Mouse (Mus musculus) heart, postnatal 25 days (tissue): ENCODE measurements around the gene Pld6. TPM values are rescaled to one million over a fixed set of nuclear protein-coding genes. Genes with fewer than 3 reads are reported as not detected.
"Not testable (repeated sequence)": the region's sequence is repeated elsewhere in the genome, so short reads cannot be mapped to it uniquely, and the experiment has no call there.

ENCODE experiments used
- DNase-seq: peaks from one replicate; pipeline ENCODE4 v3.0.0; 2022; ENCODE audit warnings: low spot score
- intact Hi-C: fragments of 180-260 bp; cut with DNase I; formaldehyde crosslinking; loops from one replicate; pipeline ENCODE4 v1.15.1; 2025
- total RNA-seq, 2 experiments: library from RNA; stranded (reverse); gene quantifications; 2 replicates each; pipeline ENCODE4 v1.2.3; 2021

The Pld6 gene
- total RNA-seq, 2 experiments from 2014 or later: 0.18 to 0.42 TPM

GRCm38 (mm10) chr11:59756351-59756750 lies 31.1 kb downstream of the Pld6 start:
- DNase-seq: no peak
- intact Hi-C loops: no loop called here

- intact Hi-C loops: no loop called here
Observed at GRCm38 (mm10) chr11:59754504-59754903, 32.9 kb downstream of the Pld6 start.

GRCm38 (mm10) chr11:59749050-59749449 lies 38.4 kb downstream of the Pld6 start:
- DNase-seq: no peak
- intact Hi-C loops: loop anchor here (10.0 kb wide), 1 partner anchor 224 kb away; the partner anchor contains the start of gene Zkscan17

More at GRCm38 (mm10) chr11:59754504-59754903, 32.9 kb downstream of the Pld6 start:
- no peak for DNase-seq

GRCm38 (mm10) chr11:59746614-59747013 lies 40.8 kb downstream of the Pld6 start:
- intact Hi-C loops: loop anchor here (1.0 to 10.0 kb wide), 3 partner anchors 114 to 222 kb away; partner anchors contain the start of gene Zkscan17
- DNase-seq: no peak

- no peak for DNase-seq
- intact Hi-C loops: loop anchor here (1.0 to 10.0 kb wide), 3 partner anchors 113 to 221 kb away; partner anchors contain the start of gene Zkscan17
Observed at GRCm38 (mm10) chr11:59745851-59746250, 41.6 kb downstream of the Pld6 start.

GRCm38 (mm10) chr11:59744374-59744773 lies 43.1 kb downstream of the Pld6 start:
- no peak for DNase-seq
- intact Hi-C loops: loop anchor here (10.0 kb wide), 1 partner anchor 220 kb away; the partner anchor contains the start of gene Zkscan17

GRCm38 (mm10) chr11:59743712-59744111 lies 43.7 kb downstream of the Pld6 start:
- intact Hi-C loops: loop anchor here (10.0 kb wide), 1 partner anchor 219 kb away; the partner anchor contains the start of gene Zkscan17

GRCm38 (mm10) chr11:59743307-59743706 lies 44.1 kb downstream of the Pld6 start:
- DNase-seq: no peak
- intact Hi-C loops: loop anchor here (10.0 kb wide), 1 partner anchor 219 kb away; the partner anchor contains the start of gene Zkscan17

More at GRCm38 (mm10) chr11:59743712-59744111, 43.7 kb downstream of the Pld6 start:
- DNase-seq: no peak

GRCm38 (mm10) chr11:59741915-59742314 lies 45.5 kb downstream of the Pld6 start:
- no peak for DNase-seq
- intact Hi-C loops: loop anchor here (10.0 kb wide), 1 partner anchor 217 kb away; the partner anchor contains the start of gene Zkscan17

GRCm38 (mm10) chr11:59739996-59740395 lies 47.4 kb downstream of the Pld6 start:
- intact Hi-C loops: loop anchor here (10.0 kb wide), 1 partner anchor 215 kb away; the partner anchor contains the start of gene Zkscan17
- no peak for DNase-seq

- no peak for DNase-seq
- intact Hi-C loops: no loop called here
Observed at GRCm38 (mm10) chr11:59737250-59737649, 50.2 kb downstream of the Pld6 start.

GRCm38 (mm10) chr11:59735938-59736337 lies 51.5 kb downstream of the Pld6 start:
- not testable (repeated sequence) for DNase-seq

GRCm38 (mm10) chr11:59734335-59734734 lies 53.1 kb downstream of the Pld6 start:
- DNase-seq: no peak
- intact Hi-C loops: no loop called here

More at GRCm38 (mm10) chr11:59735938-59736337, 51.5 kb downstream of the Pld6 start:
- intact Hi-C loops: not testable (repeated sequence)

Other genes with a start within 250 kb of the Pld6 start
- gene Nlrp3, start 246.1 kb downstream of the Pld6 start, total RNA-seq: under 1 TPM; 0.44 to 0.59 TPM
- gene Olfr222, start 211.4 kb downstream of the Pld6 start, total RNA-seq: not detected
- gene Olfr223, start 194.4 kb downstream of the Pld6 start, total RNA-seq: not detected
- gene Mprip, start 126.3 kb downstream of the Pld6 start, total RNA-seq: 100 to 1,000 TPM; 149 to 151 TPM
- 10 to 100 TPM; 43.0 to 44.1 TPM for gene Flcn, start 22.4 kb upstream of the Pld6 start, total RNA-seq
- gene Nt5m, start 51.8 kb upstream of the Pld6 start, total RNA-seq: 10 to 100 TPM; 26.0 to 30.8 TPM
- 10 to 100 TPM; 70.2 to 75.0 TPM for gene Cops3, start 52.2 kb upstream of the Pld6 start, total RNA-seq
- gene Med9, start 160.6 kb upstream of the Pld6 start, total RNA-seq: 10 to 100 TPM; 23.5 to 24.7 TPM
- 1 to 10 TPM; 6.4 to 6.5 TPM for gene Rasd1, start 177.3 kb upstream of the Pld6 start, total RNA-seq